ENCODE assay signal across 20 mouse cellular contexts in genomic region chr3:128226503-128226902, GRCm38 (mm10).
A peak's percentile ranks its signal among the peaks of the same experiment; 100 is the strongest.
DNase-seq lines count a peak whose midpoint lies in the region; ATAC-seq and TF ChIP-seq lines count a peak whose summit lies in the region.
"Had no signal": no experiment of that assay in that cellular context is flagged by ENCODE, and none has a peak within 500 bp of the region (broad histone marks: within the 10 kb centered on the region; RNA-seq: fewer than 3 reads in every experiment).

No protein-coding gene starts in this region.

- WGBS in kidney, postnatal 0 days = 58% methylated on average over 6 of the region's 6 CpGs

- ATAC-seq in kidney, postnatal 0 days (replicated peaks; ENCODE audit: low FRiP score, low read depth) = peak; percentile 83
- ATAC-seq: activated CD4-positive, CD25-positive, alpha-beta regulatory T cell, adult 4 months; forebrain, embryonic 15.5 days; Patski had no signal

- no peak for TF ChIP-seq CTCF in kidney, postnatal 0 days (IDR thresholded peaks at IDR 0.05; ENCODE audit: low read depth)

- no peak overlapping the region for H3K4me2 ChIP-seq in kidney, postnatal 0 days (ENCODE audit: low read length)
- H3K4me2 ChIP-seq: embryonic facial prominence, embryonic 12.5 days; forebrain, embryonic 15.5 days; heart, embryonic 15.5 days; hindbrain, embryonic 13.5 days had no signal

- H3K36me3 ChIP-seq in kidney, postnatal 0 days (ENCODE audit: insufficient read depth, low read length) = no peaks in the 10 kb centered on the region
- H3K36me3 ChIP-seq: embryonic facial prominence, embryonic 12.5 days; forebrain, embryonic 15.5 days; heart, embryonic 10.5 days; heart, embryonic 15.5 days; hindbrain, embryonic 13.5 days had no signal

- peak; percentile 19 for DNase-seq in kidney, adult 18-20 months
- DNase-seq in kidney, adult 8-10 months = peak; percentile 58 to 70
- no peak for DNase-seq in kidney, postnatal 0 days (ENCODE audit: low spot score)
- DNase-seq in kidney, postnatal 36 days = peak; percentile 50 to 73
- DNase-seq in neural tube, embryonic 10.5 days (ENCODE audit: extremely low spot score, low spot score) = no peak
- no peak for DNase-seq in urinary bladder, postnatal 25 days (ENCODE audit: low spot score)
- DNase-seq: adrenal gland, postnatal 14 days; cerebellum, adult 11-12 months; cerebellum, adult 9-10 months; gastrocnemius, postnatal 10 days; heart, adult 18-20 months; heart, postnatal 14 days had no signal

- H3K4me3 ChIP-seq in kidney, postnatal 0 days (replicated peaks; ENCODE audit: low read depth, low read length) = no peak overlapping the region
- H3K4me3 ChIP-seq: embryonic facial prominence, embryonic 12.5 days; forebrain, embryonic 15.5 days; heart, embryonic 10.5 days; heart, embryonic 15.5 days; hindbrain, embryonic 13.5 days had no signal

- peak overlapping the region; percentile 54 for H3K27ac ChIP-seq in kidney, postnatal 0 days
- H3K27ac ChIP-seq: embryonic facial prominence, embryonic 12.5 days; forebrain, embryonic 15.5 days; heart, embryonic 10.5 days; heart, embryonic 15.5 days; hindbrain, embryonic 13.5 days had no signal

- H3K9me3 ChIP-seq in kidney, postnatal 0 days (replicated peaks; ENCODE audit: low read length) = no peaks in the 10 kb centered on the region
- H3K9me3 ChIP-seq: embryonic facial prominence, embryonic 12.5 days; forebrain, embryonic 15.5 days; heart, embryonic 10.5 days; heart, embryonic 15.5 days; hindbrain, embryonic 13.5 days had no signal

- H3K4me1 ChIP-seq in kidney, postnatal 0 days (replicated peaks; ENCODE audit: insufficient read depth, low read length) = peaks cover 3% of the 10 kb centered on the region; the same call in 1 of the 2 replicates
- H3K4me1 ChIP-seq: embryonic facial prominence, embryonic 12.5 days; forebrain, embryonic 15.5 days; heart, embryonic 15.5 days had no signal

- no peak overlapping the region for H3K9ac ChIP-seq in kidney, postnatal 0 days (ENCODE audit: low read depth, low read length)
- H3K9ac ChIP-seq: embryonic facial prominence, embryonic 12.5 days; forebrain, embryonic 15.5 days; heart, embryonic 15.5 days; hindbrain, embryonic 13.5 days had no signal

- no peaks in the 10 kb centered on the region for H3K27me3 ChIP-seq in kidney, postnatal 0 days (ENCODE audit: insufficient read depth, low read length)
- H3K27me3 ChIP-seq: CH12.LX; embryonic facial prominence, embryonic 12.5 days; forebrain, embryonic 15.5 days had no signal

Comparison
In these comparisons a context has a peak if more than half of its experiments do, and no peak if none do; other contexts are left out.
1. DNase-seq: peak in kidney, adult 18-20 months (single experiment), kidney, adult 8-10 months (2 of 2) and kidney, postnatal 36 days (2 of 2); none in kidney, postnatal 0 days (single experiment), neural tube, embryonic 10.5 days (single experiment) and urinary bladder, postnatal 25 days (single experiment).